Mouse (Mus musculus): ENCODE measurements around the gene Mgst3. TPM values are rescaled to one million over a fixed set of nuclear protein-coding genes. Genes with fewer than 3 reads are reported as not detected.

Gene Mgst3
- polyA plus RNA-seq (2015; fragmentation: Nextera tagmentation; extraction: Ambion mirVana), result 191 and 198 TPM in 2 replicates

GRCm38 (mm10) chr1:167393683-167394492 is at the start of gene Mgst3:
Gene Mgst3, minus strand, starts transcription at chr1:167393841.
- peak within 1 kb of the TSS; percentile 83 for H3K4me2 ChIP-seq (ENCODE audit: low read depth, low read length)
- H3K9ac ChIP-seq (ENCODE audit: low read length), result peak within 1 kb of the TSS; percentile 88
- peaks cover 2% of the 10 kb centered on the region; the same call in 1 of the 2 replicates for H3K27me3 ChIP-seq (ENCODE audit: control insufficient read depth, insufficient read depth, low read length)
- no peaks in the 10 kb centered on the region for H3K36me3 ChIP-seq (ENCODE audit: control insufficient read depth, insufficient read depth)
- WGBS, result under 1% methylated on average over 45 of the region's 45 CpGs
- peak within 1 kb of the TSS; percentile 84 for H3K27ac ChIP-seq (ENCODE audit: low read length)
- peak within 1 kb of the TSS; percentile 83 for H3K4me3 ChIP-seq (ENCODE audit: low read length)
- peak; percentile 95 for ATAC-seq (replicated peaks; ENCODE audit: extremely low read depth, insufficient read depth, low FRiP score)
- H3K9me3 ChIP-seq (replicated peaks; ENCODE audit: control insufficient read depth, low read length), result no peaks in the 10 kb centered on the region
- peaks cover 11% of the 10 kb centered on the region; the same call in 1 of the 2 replicates for H3K4me1 ChIP-seq (ENCODE audit: control insufficient read depth, insufficient read depth, low read length)

- H3K27ac ChIP-seq (ENCODE audit: low read length), result no peak overlapping the region
- 63% methylated on average over 9 of the region's 9 CpGs for whole genome bisulfite sequencing
- no peaks in the 10 kb centered on the region for H3K9me3 ChIP-seq (replicated peaks; ENCODE audit: control insufficient read depth, low read length)
- no peak overlapping the region for H3K9ac ChIP-seq (ENCODE audit: low read length)
- H3K4me3 ChIP-seq (ENCODE audit: low read length), result no peak overlapping the region
- no peak for ATAC-seq (replicated peaks; ENCODE audit: extremely low read depth, insufficient read depth, low FRiP score)
- H3K27me3 ChIP-seq (ENCODE audit: control insufficient read depth, insufficient read depth, low read length), result no peaks in the 10 kb centered on the region
- no peaks in the 10 kb centered on the region for H3K36me3 ChIP-seq (ENCODE audit: control insufficient read depth, insufficient read depth)
- no peaks in the 10 kb centered on the region for H3K4me1 ChIP-seq (ENCODE audit: control insufficient read depth, insufficient read depth, low read length)
- H3K4me2 ChIP-seq (ENCODE audit: low read depth, low read length), result no peak overlapping the region
Measured at GRCm38 (mm10) chr1:167438231-167438885, 44.7 kb upstream of the Mgst3 start.

- H3K27me3 ChIP-seq (ENCODE audit: control insufficient read depth, insufficient read depth, low read length), result no peaks in the 10 kb centered on the region
- H3K4me1 ChIP-seq (ENCODE audit: control insufficient read depth, insufficient read depth, low read length), result no peaks in the 10 kb centered on the region
- no peak overlapping the region for H3K9ac ChIP-seq (ENCODE audit: low read length)
- no peak overlapping the region for H3K4me2 ChIP-seq (ENCODE audit: low read depth, low read length)
- H3K36me3 ChIP-seq (ENCODE audit: control insufficient read depth, insufficient read depth), result no peaks in the 10 kb centered on the region
- no peak overlapping the region for H3K4me3 ChIP-seq (ENCODE audit: low read length)
- no peaks in the 10 kb centered on the region for H3K9me3 ChIP-seq (replicated peaks; ENCODE audit: control insufficient read depth, low read length)
- H3K27ac ChIP-seq (ENCODE audit: low read length), result no peak overlapping the region
- ATAC-seq (replicated peaks; ENCODE audit: extremely low read depth, insufficient read depth, low FRiP score), result no peak
- WGBS, result 71% methylated on average over 7 of the region's 7 CpGs
Measured at GRCm38 (mm10) chr1:167437091-167437490, 43.5 kb upstream of the Mgst3 start.

- WGBS, result 79% methylated on average over 7 of the region's 7 CpGs
- H3K9ac ChIP-seq (ENCODE audit: low read length), result no peak overlapping the region
- no peak for ATAC-seq (replicated peaks; ENCODE audit: extremely low read depth, insufficient read depth, low FRiP score)
Measured at GRCm38 (mm10) chr1:167436186-167436975, 42.7 kb upstream of the Mgst3 start.

GRCm38 (mm10) chr1:167434931-167435330 is 41.3 kb upstream of the Mgst3 start:
- no peak overlapping the region for H3K9ac ChIP-seq (ENCODE audit: low read length)
- no peak for ATAC-seq (replicated peaks; ENCODE audit: extremely low read depth, insufficient read depth, low FRiP score)
- H3K9me3 ChIP-seq (replicated peaks; ENCODE audit: control insufficient read depth, low read length), result no peaks in the 10 kb centered on the region
- no peaks in the 10 kb centered on the region for H3K4me1 ChIP-seq (ENCODE audit: control insufficient read depth, insufficient read depth, low read length)
- H3K36me3 ChIP-seq (ENCODE audit: control insufficient read depth, insufficient read depth), result no peaks in the 10 kb centered on the region
- H3K27ac ChIP-seq (ENCODE audit: low read length), result no peak overlapping the region
- H3K4me2 ChIP-seq (ENCODE audit: low read depth, low read length), result no peak overlapping the region
- H3K4me3 ChIP-seq (ENCODE audit: low read length), result no peak overlapping the region
- H3K27me3 ChIP-seq (ENCODE audit: control insufficient read depth, insufficient read depth, low read length), result no peaks in the 10 kb centered on the region
- 81% methylated on average over 4 of the region's 4 CpGs for WGBS

More at GRCm38 (mm10) chr1:167436186-167436975, 42.7 kb upstream of the Mgst3 start:
- no peaks in the 10 kb centered on the region for H3K27me3 ChIP-seq (ENCODE audit: control insufficient read depth, insufficient read depth, low read length)
- H3K4me2 ChIP-seq (ENCODE audit: low read depth, low read length), result no peak overlapping the region
- H3K9me3 ChIP-seq (replicated peaks; ENCODE audit: control insufficient read depth, low read length), result no peaks in the 10 kb centered on the region
- H3K27ac ChIP-seq (ENCODE audit: low read length), result no peak overlapping the region
- no peaks in the 10 kb centered on the region for H3K36me3 ChIP-seq (ENCODE audit: control insufficient read depth, insufficient read depth)
- H3K4me1 ChIP-seq (ENCODE audit: control insufficient read depth, insufficient read depth, low read length), result no peaks in the 10 kb centered on the region
- H3K4me3 ChIP-seq (ENCODE audit: low read length), result no peak overlapping the region

- H3K27ac ChIP-seq (ENCODE audit: low read length), result no peak overlapping the region
- WGBS, result 58% methylated on average over 9 of the region's 9 CpGs
- H3K9me3 ChIP-seq (replicated peaks; ENCODE audit: control insufficient read depth, low read length), result no peaks in the 10 kb centered on the region
- H3K36me3 ChIP-seq (ENCODE audit: control insufficient read depth, insufficient read depth), result no peaks in the 10 kb centered on the region
- H3K4me1 ChIP-seq (ENCODE audit: control insufficient read depth, insufficient read depth, low read length), result no peaks in the 10 kb centered on the region
- H3K4me2 ChIP-seq (ENCODE audit: low read depth, low read length), result no peak overlapping the region
- 0 out of 2 replicates have a peak, but pooled peaks cover 3% of the 10 kb centered on the region for H3K27me3 ChIP-seq (ENCODE audit: control insufficient read depth, insufficient read depth, low read length)
- H3K4me3 ChIP-seq (ENCODE audit: low read length), result no peak overlapping the region
- H3K9ac ChIP-seq (ENCODE audit: low read length), result no peak overlapping the region
- ATAC-seq (replicated peaks; ENCODE audit: extremely low read depth, insufficient read depth, low FRiP score), result no peak
Measured at GRCm38 (mm10) chr1:167430976-167431676, 37.5 kb upstream of the Mgst3 start.

- H3K9me3 ChIP-seq (replicated peaks; ENCODE audit: control insufficient read depth, low read length), result no peaks in the 10 kb centered on the region
- H3K4me1 ChIP-seq (ENCODE audit: control insufficient read depth, insufficient read depth, low read length), result peaks cover 17% of the 10 kb centered on the region
- 82% methylated on average over 7 of the region's 7 CpGs for WGBS
- no peak overlapping the region for H3K27ac ChIP-seq (ENCODE audit: low read length)
- H3K4me2 ChIP-seq (ENCODE audit: low read depth, low read length), result no peak overlapping the region
- H3K27me3 ChIP-seq (ENCODE audit: control insufficient read depth, insufficient read depth, low read length), result 0 out of 2 replicates have a peak, but pooled peaks cover 3% of the 10 kb centered on the region
- no peak for ATAC-seq (replicated peaks; ENCODE audit: extremely low read depth, insufficient read depth, low FRiP score)
- no peak overlapping the region for H3K9ac ChIP-seq (ENCODE audit: low read length)
- H3K4me3 ChIP-seq (ENCODE audit: low read length), result no peak overlapping the region
- H3K36me3 ChIP-seq (ENCODE audit: control insufficient read depth, insufficient read depth), result no peaks in the 10 kb centered on the region
Measured at GRCm38 (mm10) chr1:167426681-167427080, 33.0 kb upstream of the Mgst3 start.

GRCm38 (mm10) chr1:167425572-167425971 is 31.9 kb upstream of the Mgst3 start:
- H3K27me3 ChIP-seq (ENCODE audit: control insufficient read depth, insufficient read depth, low read length), result 0 out of 2 replicates have a peak, but pooled peaks cover 3% of the 10 kb centered on the region
- 54% methylated on average over 5 of the region's 5 CpGs for WGBS
- ATAC-seq (replicated peaks; ENCODE audit: extremely low read depth, insufficient read depth, low FRiP score), result peak; percentile 77

More at GRCm38 (mm10) chr1:167425572-167425971, 31.9 kb upstream of the Mgst3 start:
- H3K4me2 ChIP-seq (ENCODE audit: low read depth, low read length), result no peak overlapping the region
- H3K9ac ChIP-seq (ENCODE audit: low read length), result no peak overlapping the region
- no peaks in the 10 kb centered on the region for H3K9me3 ChIP-seq (replicated peaks; ENCODE audit: control insufficient read depth, low read length)
- H3K4me1 ChIP-seq (ENCODE audit: control insufficient read depth, insufficient read depth, low read length), result peaks cover 17% of the 10 kb centered on the region
- no peaks in the 10 kb centered on the region for H3K36me3 ChIP-seq (ENCODE audit: control insufficient read depth, insufficient read depth)
- no peak overlapping the region for H3K4me3 ChIP-seq (ENCODE audit: low read length)
- H3K27ac ChIP-seq (ENCODE audit: low read length), result no peak overlapping the region
